Mouse (Mus musculus): ENCODE data around the gene Pdss2.

Gene Pdss2

GRCm38 (mm10) chr10:43312658-43313417, 91.6 kb downstream of the Pdss2 start:
- no peak for DNase-seq

GRCm38 (mm10) chr10:43315228-43315627, 93.9 kb downstream of the Pdss2 start:
- DNase-seq: no peak

DNA sequence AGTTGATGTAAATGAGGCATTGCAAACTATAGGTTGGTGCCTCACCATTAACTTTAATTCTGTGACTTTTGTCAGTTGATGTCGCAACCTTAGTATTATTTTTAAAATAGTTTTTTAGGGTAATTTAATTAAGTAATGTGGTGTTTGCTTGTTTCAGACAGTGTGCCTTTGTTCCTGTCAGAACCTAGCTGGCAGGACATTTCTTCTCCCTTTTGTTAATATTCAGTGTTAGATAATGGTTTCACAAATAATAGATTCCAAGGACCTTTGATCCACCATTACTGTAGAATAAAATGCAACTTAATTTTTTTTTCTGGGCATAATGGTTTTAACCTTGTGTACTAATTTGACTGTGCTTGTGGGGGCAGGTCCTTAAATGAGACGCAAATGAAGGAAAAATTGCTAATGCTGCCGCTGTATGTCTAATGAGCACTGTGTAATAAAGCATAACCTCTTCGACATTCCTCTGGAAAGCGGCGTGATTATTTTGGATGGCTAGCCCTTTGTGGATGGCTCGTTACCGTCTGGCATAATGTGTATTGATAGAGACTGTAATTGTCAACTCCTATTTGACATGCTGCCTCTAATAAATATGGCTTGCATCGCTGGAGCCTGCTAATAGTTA, 96.2 kb downstream of the Pdss2 start:
- no peak for DNase-seq

DNA sequence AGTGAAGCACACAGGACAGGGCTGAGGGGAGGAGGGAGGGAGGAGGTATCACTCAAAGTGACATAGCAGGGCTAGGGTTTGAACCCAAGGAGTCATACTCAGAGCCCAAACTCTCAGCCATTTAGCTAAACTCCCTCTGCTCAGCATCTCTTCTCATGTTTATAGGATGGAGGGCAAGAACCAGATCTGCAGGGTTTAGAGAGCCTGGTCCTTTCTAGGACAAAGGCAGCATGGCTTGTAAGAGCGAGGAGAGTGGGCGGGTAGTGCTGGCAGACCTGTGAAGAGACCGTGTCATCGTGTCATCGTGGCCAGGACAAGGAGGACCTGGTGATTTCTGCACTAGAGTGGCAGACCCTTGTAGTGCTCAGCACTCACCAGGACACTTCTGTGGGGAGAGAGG, 99.7 kb downstream of the Pdss2 start:
- DNase-seq: no peak

DNA sequence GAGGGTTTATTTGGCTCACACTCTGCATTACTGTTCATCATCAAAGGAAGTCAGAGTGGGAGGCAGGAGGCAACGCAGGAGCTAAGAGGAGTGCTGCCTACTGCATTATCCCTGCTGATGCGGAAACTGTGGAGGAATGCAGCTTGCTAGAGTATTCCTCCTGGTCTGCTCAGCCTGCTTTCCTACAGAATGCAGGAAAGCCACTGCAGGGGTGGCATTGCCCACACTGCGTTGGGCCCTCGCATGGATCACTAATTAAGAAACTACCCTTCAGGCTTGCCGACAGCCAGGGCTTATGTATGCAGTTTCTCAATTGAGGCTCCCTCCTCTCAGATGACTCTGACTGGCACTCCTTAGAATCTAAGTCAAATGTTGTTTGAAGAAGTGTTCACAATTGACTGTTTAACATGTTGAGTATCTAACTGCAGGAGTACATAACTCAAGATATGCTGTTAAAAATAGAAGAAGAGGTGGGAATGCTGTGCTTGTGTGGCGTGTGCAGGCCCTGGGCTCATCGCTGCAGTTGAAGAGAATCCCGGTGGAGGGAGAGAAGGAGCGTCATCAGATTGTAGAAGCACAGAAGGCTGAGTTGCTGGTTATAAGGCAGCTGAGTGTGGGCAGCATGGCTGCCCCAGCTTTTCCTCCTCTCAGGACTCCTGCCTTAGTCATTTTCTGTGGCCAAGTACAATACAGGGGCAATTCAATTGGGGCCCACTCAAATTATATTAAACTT, 101.3 kb downstream of the Pdss2 start:
- DNase-seq: peak; percentile 15

DNA sequence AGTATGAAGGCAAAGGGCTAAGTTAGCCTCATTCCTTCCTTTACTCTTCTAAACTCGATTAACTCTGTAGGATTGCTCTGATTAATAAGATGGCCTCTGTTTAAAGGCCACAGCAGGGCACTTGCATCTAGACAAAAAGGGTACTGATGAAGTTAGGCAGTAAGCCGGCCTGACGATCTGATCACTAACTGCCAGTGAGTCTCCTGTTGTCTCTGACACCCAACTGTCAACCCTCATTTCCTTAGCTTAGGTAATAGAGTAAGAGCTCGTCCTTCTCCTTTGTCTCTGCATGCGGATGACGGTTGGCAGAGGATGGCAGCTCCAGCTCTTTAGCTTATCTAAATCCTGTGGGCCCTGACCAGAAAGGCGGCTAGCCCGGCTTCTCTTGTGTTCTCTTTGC, 102.1 kb downstream of the Pdss2 start:
- DNase-seq: no peak

DNA sequence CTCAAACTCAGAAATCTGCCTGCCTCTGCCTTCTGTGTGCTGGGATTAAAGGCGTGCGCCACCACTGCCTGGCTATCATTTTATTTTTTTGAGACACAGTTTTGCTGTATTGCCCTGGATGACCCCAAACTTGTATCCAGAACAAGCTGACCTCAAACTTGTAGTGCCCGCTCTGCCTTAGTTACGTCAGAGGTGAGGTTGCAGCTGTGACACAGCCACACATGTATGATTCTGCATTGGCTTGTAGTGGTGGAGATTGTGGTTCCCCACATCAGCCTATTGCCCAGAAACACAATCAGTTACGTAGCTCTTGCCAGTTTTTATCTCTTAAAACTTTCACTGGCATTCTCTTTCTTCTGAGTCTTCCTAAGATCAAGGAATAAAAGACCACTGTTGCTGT, 108.5 kb downstream of the Pdss2 start:
- DNase-seq: no peak

DNA sequence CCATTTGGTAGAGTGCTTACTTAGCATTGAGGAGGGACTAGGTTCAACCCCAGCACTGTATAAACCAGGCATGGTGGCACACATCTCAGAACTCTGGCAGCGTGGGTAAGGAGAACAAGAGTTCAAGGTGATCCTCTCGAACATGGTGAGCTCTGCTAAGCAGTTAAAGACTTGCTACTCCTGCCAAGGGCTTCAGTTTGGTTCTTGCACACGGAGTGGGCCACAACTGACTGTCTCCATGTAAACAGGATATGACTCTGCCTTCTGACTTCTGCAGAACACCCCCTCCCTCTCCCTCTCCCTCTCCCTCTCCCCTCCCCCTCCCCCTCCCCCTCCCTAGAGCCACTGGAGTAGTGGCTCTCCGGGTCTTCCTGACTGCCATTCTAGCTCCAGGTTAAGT, 109.4 kb downstream of the Pdss2 start:
- DNase-seq: no peak

DNA sequence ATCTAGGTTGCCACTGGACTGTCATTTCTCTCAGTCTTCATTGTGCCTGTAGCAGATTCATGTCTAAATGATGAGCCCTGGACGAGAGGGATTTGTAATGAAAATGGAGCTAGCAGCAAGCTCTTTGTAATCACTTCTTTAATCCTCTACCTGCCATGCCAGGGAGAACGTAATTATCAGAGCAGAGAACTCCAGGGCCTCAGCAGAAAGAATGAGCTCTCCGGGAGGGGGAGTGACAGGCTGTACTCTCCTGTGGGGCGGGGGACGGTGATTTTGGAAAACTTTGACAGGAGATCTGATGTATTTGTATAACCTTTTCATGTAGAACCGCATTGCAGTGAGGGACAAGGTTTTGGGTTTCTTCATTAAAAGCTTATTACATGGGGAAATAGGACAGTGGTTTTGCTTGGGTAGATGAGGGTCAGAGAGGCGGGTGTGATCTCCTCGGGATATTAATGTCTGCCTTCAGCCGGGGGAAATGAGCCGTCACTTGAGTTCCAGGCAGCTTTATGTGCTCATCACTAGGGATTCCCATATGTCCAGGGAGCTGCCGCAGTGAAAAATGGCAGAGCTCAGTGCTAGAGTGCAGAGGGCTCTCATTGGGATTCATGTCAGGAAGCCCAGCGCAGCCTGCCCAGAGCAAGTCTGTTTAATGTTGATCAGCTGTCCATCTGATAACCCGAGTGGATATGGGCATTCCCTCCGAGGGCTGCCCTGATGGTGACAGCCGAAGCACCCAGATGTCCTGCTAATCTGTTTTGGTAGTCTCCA, 110.8 kb downstream of the Pdss2 start:
- DNase-seq: no peak

- no peak for DNase-seq
These were observed 114.6 kb downstream of the Pdss2 start for GRCm38 (mm10) chr10:43335874-43336273.

GRCm38 (mm10) chr10:43337110-43337509, 115.8 kb downstream of the Pdss2 start:
- DNase-seq: no peak

GRCm38 (mm10) chr10:43339811-43340210, 118.5 kb downstream of the Pdss2 start:
- DNase-seq: no peak

DNA sequence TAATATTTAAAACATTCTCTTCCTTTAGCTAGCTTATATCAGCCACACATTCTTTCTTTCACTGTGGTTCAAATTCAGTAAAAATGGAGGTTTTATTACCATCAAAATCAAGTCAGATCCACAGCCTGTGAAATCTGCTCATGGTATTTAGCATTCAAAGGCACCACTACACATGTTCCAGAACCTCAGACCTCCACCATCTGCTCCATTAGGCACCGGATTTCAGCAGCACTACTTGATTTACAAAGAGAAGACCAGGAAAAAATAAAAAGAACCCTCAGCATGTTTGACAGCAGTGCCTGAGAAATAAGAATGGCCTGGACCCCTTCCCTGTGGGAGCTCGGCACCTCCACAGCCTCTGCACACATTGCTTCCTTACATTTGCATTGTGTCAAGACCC, 128.4 kb downstream of the Pdss2 start:
- DNase-seq: no peak

DNA sequence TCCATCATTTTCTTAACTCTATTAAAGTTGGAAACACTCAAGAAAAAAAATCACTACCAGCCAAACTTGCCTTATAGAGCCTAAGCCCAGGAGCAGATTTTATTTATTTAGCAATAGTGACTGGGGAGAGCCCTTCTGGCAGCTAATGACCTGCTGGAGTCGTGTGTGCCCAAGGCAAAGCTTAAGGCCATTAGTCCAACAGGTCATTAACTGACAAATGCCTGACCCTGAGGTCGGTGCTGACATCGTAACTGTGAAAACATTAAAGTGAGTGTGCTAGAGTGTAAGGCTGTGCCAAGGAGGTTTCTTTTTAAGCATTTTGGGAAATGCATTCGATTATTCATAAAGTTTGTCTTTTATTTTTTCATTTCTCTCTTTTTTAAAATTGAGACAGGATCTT, 136.6 kb downstream of the Pdss2 start:
- DNase-seq: no peak

GRCm38 (mm10) chr10:43362947-43363346, 141.7 kb downstream of the Pdss2 start:
- DNase-seq: no peak

GRCm38 (mm10) chr10:43363431-43363851, 142.2 kb downstream of the Pdss2 start:
- no peak for DNase-seq

- DNase-seq: no peak
These were observed 144.6 kb downstream of the Pdss2 start for GRCm38 (mm10) chr10:43365909-43366308.

DNA sequence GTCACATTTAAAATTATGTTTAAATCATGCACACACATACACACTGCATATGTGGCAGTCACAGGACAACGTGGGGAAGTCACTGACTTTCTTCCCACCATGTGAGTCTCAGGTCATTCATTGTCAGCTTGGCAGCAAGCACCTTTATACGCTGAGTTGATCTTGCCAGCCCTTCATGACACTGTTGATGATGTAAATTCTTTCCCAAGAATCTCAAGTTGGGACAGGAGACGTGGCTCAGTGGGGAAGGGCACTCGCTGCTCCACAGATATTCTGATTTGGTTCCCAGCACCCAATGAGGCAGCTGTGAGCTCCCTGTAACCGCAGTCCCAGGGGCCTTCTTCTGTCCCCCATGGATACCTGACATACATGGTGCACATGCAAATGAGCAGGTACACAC, 147.3 kb downstream of the Pdss2 start:
- no peak for DNase-seq

DNA sequence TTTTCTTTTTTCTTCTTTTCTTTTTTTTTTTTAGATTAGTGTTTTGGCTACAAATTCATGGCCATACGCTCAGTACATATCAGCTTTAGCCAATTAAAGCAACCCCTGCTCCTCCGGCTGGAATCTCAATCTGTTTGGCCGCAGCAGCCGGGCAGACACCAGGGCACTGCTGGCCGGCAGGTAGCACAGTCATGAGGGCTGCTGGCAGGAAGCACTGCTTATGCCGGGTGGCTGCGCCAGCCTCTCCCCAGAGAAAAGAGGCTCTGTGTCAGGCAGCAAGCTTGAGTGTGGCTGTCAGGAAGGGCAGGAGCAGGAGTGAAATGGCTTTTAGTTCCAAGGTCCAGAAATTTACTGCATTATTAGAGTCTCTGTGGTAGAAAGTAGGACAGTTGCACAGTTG, 151.0 kb downstream of the Pdss2 start:
- DNase-seq: no peak

- no peak for DNase-seq
These were observed 151.7 kb downstream of the Pdss2 start for GRCm38 (mm10) chr10:43373035-43373434.

DNA sequence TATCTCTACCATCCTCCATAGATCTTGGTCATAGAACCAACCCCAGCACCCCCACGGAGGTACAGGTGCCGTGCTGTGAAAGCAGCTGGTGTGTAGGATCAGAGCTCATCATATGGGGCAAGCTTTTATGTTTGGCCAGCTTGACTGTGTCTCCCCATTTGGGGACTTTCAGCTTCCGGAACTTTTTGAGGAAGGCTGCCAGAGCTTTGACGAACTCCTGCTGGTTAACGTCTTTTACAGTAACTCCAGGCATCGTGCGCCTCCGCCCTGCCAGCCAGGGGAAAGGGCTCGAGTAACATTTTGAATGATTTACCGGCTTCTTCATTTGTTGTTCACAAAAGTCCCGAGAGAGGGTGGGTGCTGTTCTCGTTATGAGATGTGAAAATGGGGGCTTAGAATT, 152.4 kb downstream of the Pdss2 start:
- no peak for DNase-seq

DNA sequence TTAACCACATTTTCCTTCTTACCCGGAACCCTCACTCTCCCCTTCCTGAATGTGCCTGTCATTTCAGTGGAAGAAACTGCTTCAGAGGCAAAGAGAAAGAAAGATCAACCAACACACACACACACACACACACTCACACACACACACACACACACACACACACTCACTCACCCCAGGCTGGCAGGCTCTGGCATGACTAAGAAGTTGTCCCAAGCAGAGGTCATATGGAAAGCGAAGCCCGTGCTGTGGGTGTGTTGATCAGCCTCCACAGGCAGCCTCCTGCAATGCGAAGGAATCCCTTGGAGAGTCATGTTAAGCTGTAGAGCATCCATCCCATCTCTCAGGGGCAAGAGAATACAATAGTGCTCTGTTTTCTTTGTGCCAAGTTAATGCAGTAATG, 154.0 kb downstream of the Pdss2 start:
- no peak for DNase-seq

- no peak for DNase-seq
These were observed 155.5 kb downstream of the Pdss2 start for GRCm38 (mm10) chr10:43376749-43377148.
